Mouse (Mus musculus): ENCODE measurements around the gene Cnn2. TPM values are rescaled to one million over a fixed set of nuclear protein-coding genes. Genes with fewer than 3 reads are reported as not detected.

The Cnn2 gene
- polyA plus RNA-seq, 1 experiment from 2014 or later, result 45.8 TPM

GRCm38 (mm10) chr10:79970415-79971182 is 17.8 kb upstream of the Cnn2 start, which contains the start of gene Grin3b:
Grin3b (plus strand) TSS chr10:79970715.
- H3K9me3 ChIP-seq (replicated peaks), result peaks cover 4% of the 10 kb centered on the region; the same call in 1 of the 2 replicates
- H3K27me3 ChIP-seq, result peaks cover 55% of the 10 kb centered on the region
- peaks cover 38% of the 10 kb centered on the region for H3K36me3 ChIP-seq
- ATAC-seq (ENCODE audit: low read depth), result 0 out of 2 replicates have a peak, but pooled peaks have one; percentile 9
- H3K4me2 ChIP-seq, result peak within 1 kb of the TSS; percentile 51
- 6% methylated on average over 47 of the region's 47 CpGs for WGBS (ENCODE audit: insufficient replicate concordance)
- H3K4me3 ChIP-seq (replicated peaks), result peak within 1 kb of the TSS; percentile 32
- H3K4me1 ChIP-seq (replicated peaks), result peaks cover 8% of the 10 kb centered on the region
- no peak within 1 kb of the TSS for H3K27ac ChIP-seq
- no peak for DNase-seq
- H3K9ac ChIP-seq, result peak within 1 kb of the TSS; percentile 5; the same call in 1 of the 2 replicates

- H3K36me3 ChIP-seq, result peaks cover 38% of the 10 kb centered on the region
- peak overlapping the region; percentile 5; the same call in 1 of the 2 replicates for H3K9ac ChIP-seq
- H3K4me3 ChIP-seq (replicated peaks), result peak overlapping the region; percentile 32
- peaks cover 8% of the 10 kb centered on the region for H3K9me3 ChIP-seq (replicated peaks)
- H3K4me1 ChIP-seq (replicated peaks), result peaks cover 8% of the 10 kb centered on the region
- ATAC-seq (ENCODE audit: low read depth) (no peak), DNase-seq (no peak)
- 7% methylated on average over 21 of the region's 21 CpGs for WGBS (ENCODE audit: insufficient replicate concordance)
- H3K27ac ChIP-seq, result no peak overlapping the region
- peak overlapping the region; percentile 51 for H3K4me2 ChIP-seq
- peaks cover 55% of the 10 kb centered on the region for H3K27me3 ChIP-seq
These were observed 17.2 kb upstream of the Cnn2 start for GRCm38 (mm10) chr10:79971183-79971497.

GRCm38 (mm10) chr10:79972831-79973230 is 15.6 kb upstream of the Cnn2 start:
- peaks cover 8% of the 10 kb centered on the region for H3K4me1 ChIP-seq (replicated peaks)
- no peak overlapping the region for H3K4me3 ChIP-seq (replicated peaks)
- H3K27me3 ChIP-seq, result peaks cover 55% of the 10 kb centered on the region
- no peak overlapping the region for H3K27ac ChIP-seq
- H3K36me3 ChIP-seq, result peaks cover 38% of the 10 kb centered on the region
- no peak overlapping the region for H3K4me2 ChIP-seq
- DNase-seq (no peak), ATAC-seq (ENCODE audit: low read depth) (no peak)
- H3K9ac ChIP-seq, result no peak overlapping the region
- H3K9me3 ChIP-seq (replicated peaks), result peaks cover 25% of the 10 kb centered on the region
- 52% methylated on average over 14 of the region's 14 CpGs for WGBS (ENCODE audit: insufficient replicate concordance)

DNA sequence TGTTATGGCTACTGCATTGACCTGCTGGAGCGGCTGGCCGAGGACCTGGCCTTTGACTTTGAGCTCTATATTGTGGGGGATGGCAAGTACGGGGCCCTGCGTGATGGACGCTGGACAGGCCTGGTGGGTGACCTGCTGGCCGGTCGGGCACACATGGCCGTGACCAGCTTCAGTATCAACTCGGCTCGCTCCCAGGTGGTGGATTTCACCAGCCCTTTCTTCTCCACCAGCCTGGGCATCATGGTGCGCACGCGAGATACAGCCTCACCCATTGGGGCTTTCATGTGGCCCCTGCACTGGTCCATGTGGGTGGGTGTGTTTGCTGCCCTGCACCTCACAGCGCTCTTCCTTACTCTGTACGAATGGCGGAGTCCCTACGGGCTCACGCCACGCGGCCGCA is 14.3 kb upstream of the Cnn2 start:
- no peak for ATAC-seq (ENCODE audit: low read depth)
- Histone ChIP-seq H3K4me1 (replicated peaks) (peaks cover 8% of the 10 kb centered on the region), H3K36me3 (peaks cover 42% of the 10 kb centered on the region), H3K4me2 (no peak overlapping the region), H3K9ac (no peak overlapping the region), H3K27ac (no peak overlapping the region), H3K9me3 (replicated peaks) (peaks cover 35% of the 10 kb centered on the region), H3K4me3 (replicated peaks) (no peak overlapping the region), H3K27me3 (peaks cover 46% of the 10 kb centered on the region)
- 88% methylated on average over 21 of the region's 21 CpGs for WGBS (ENCODE audit: insufficient replicate concordance)
- no peak for DNase-seq

DNA sequence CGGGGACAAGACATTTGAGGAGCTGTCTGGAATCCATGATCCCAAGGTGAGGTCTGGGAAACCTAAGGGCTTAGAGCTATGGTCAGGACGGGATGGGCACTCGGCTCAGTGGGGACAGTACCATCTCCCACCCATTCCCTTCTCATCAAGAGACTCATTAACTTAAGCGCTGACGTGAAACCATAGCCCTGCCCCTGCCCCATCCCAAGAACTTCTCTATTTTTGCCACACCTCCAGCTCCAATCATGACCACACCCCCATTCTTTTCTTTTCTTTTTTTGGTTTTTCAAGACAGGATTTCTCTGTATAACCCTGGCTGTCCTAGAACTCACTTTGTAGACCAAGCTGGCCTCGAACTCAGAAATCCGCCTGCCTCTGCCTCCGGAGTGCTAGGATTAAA is 13.7 kb upstream of the Cnn2 start:
- no peak overlapping the region for H3K4me2 ChIP-seq
- peaks cover 41% of the 10 kb centered on the region for H3K27me3 ChIP-seq
- H3K4me1 ChIP-seq (replicated peaks), result peaks cover 8% of the 10 kb centered on the region
- no peak overlapping the region for H3K9ac ChIP-seq
- peaks cover 48% of the 10 kb centered on the region for H3K36me3 ChIP-seq
- no peak overlapping the region for H3K27ac ChIP-seq
- H3K4me3 ChIP-seq (replicated peaks), result no peak overlapping the region
- ATAC-seq (ENCODE audit: low read depth), result no peak
- no peak for DNase-seq
- H3K9me3 ChIP-seq (replicated peaks), result peaks cover 35% of the 10 kb centered on the region
- 68% methylated on average over 8 of the region's 8 CpGs for WGBS (ENCODE audit: insufficient replicate concordance)

DNA sequence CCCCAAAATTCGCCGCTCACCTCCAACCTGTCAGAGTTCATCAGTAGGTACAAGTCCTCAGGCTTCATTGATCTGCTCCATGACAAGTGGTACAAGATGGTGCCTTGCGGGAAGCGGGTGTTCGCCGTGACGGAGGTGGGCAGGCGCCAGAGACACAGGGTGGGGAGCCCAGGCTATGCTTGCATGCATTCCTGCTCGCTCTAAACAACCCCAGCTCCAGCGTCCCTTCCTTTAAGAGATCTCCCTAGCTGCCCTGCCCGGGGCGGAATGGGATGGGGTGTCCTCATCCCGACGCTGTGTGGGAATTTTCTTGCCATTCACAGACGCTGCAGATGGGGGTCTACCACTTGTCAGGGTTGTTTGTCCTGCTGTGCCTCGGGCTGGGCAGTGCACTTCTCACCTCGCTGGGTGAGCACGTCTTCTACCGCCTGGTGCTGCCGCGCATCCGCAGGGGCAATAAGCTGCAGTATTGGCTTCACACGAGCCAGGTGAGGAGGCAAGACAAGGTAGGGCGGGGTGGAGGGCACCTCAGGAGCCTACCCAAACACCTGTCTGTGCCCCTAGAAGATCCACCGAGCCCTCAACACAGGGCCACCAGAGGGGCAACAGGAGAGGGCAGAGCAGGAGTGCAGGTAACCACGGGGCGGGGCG is 12.2 kb upstream of the Cnn2 start:
- Histone ChIP-seq H3K9ac (no peak overlapping the region), H3K27me3 (peaks cover 25% of the 10 kb centered on the region), H3K4me3 (replicated peaks) (no peak overlapping the region), H3K4me2 (no peak overlapping the region), H3K4me1 (replicated peaks) (peaks cover 11% of the 10 kb centered on the region), H3K36me3 (peaks cover 59% of the 10 kb centered on the region), H3K9me3 (replicated peaks) (peaks cover 35% of the 10 kb centered on the region), H3K27ac (no peak overlapping the region)
- WGBS (ENCODE audit: insufficient replicate concordance), result 92% methylated on average over 28 of the region's 28 CpGs
- DNase-seq (no peak), ATAC-seq (ENCODE audit: low read depth) (no peak)

GRCm38 (mm10) chr10:79976722-79977107 is 11.7 kb upstream of the Cnn2 start:
- peaks cover 35% of the 10 kb centered on the region for H3K9me3 ChIP-seq (replicated peaks)
- no peak overlapping the region for H3K4me3 ChIP-seq (replicated peaks)
- ATAC-seq (ENCODE audit: low read depth) (no peak), DNase-seq (no peak)
- peaks cover 64% of the 10 kb centered on the region for H3K36me3 ChIP-seq
- WGBS (ENCODE audit: insufficient replicate concordance), result 93% methylated on average over 28 of the region's 36 CpGs
- H3K9ac ChIP-seq, result no peak overlapping the region
- no peak overlapping the region for H3K4me2 ChIP-seq
- H3K27me3 ChIP-seq, result peaks cover 20% of the 10 kb centered on the region
- peaks cover 16% of the 10 kb centered on the region for H3K4me1 ChIP-seq (replicated peaks)
- H3K27ac ChIP-seq, result no peak overlapping the region

DNA sequence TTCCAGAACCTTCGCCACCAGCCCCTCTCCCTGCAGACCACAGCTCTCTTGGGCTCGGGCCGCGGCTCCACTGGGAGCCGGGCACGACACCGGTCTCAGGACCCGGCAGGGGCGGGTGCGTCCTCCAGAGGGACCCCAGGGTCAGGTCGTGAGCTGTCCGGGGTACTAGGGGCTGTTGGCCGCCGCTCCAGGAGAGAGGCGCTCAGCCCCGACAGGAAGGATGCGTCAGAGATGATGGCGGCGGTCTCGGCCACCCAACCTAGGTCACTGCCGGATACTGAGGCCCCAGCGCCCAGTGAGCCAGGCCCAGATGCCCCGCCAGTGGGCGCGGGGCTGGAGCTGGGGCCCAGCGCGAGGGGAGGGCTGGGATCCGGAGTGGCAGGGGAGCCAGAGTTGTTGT is 11.1 kb upstream of the Cnn2 start:
- Histone ChIP-seq H3K9ac (no peak overlapping the region), H3K4me3 (replicated peaks) (no peak overlapping the region; the same call in 1 of the 2 replicates), H3K27me3 (peaks cover 14% of the 10 kb centered on the region), H3K27ac (no peak overlapping the region), H3K36me3 (peaks cover 64% of the 10 kb centered on the region), H3K4me1 (replicated peaks) (peaks cover 19% of the 10 kb centered on the region), H3K9me3 (replicated peaks) (peaks cover 35% of the 10 kb centered on the region), H3K4me2 (no peak overlapping the region)
- WGBS (ENCODE audit: insufficient replicate concordance), result 94% methylated on average over 28 of the region's 28 CpGs
- DNase-seq, result no peak
- ATAC-seq (ENCODE audit: low read depth), result no peak

- ATAC-seq (ENCODE audit: low read depth), result no peak
- 93% methylated on average over 21 of the region's 21 CpGs for WGBS (ENCODE audit: insufficient replicate concordance)
- Histone ChIP-seq H3K27me3 (peaks cover 7% of the 10 kb centered on the region), H3K4me2 (no peak overlapping the region), H3K4me1 (replicated peaks) (peaks cover 27% of the 10 kb centered on the region), H3K4me3 (replicated peaks) (no peak overlapping the region), H3K9me3 (replicated peaks) (peaks cover 35% of the 10 kb centered on the region), H3K36me3 (peaks cover 64% of the 10 kb centered on the region), H3K27ac (no peak overlapping the region), H3K9ac (no peak overlapping the region)
- DNase-seq, result no peak
These were observed 10.3 kb upstream of the Cnn2 start for GRCm38 (mm10) chr10:79978061-79978460.

GRCm38 (mm10) chr10:79979401-79980155 is 8.8 kb upstream of the Cnn2 start:
- peaks cover 33% of the 10 kb centered on the region for H3K4me1 ChIP-seq (replicated peaks)
- H3K27ac ChIP-seq, result no peak overlapping the region
- no peak for DNase-seq
- ATAC-seq (ENCODE audit: low read depth), result no peak
- H3K4me3 ChIP-seq (replicated peaks), result no peak overlapping the region
- H3K9me3 ChIP-seq (replicated peaks), result peaks cover 35% of the 10 kb centered on the region
- 88% methylated on average over 22 of the region's 22 CpGs for WGBS (ENCODE audit: insufficient replicate concordance)
- H3K27me3 ChIP-seq, result no peaks in the 10 kb centered on the region
- H3K4me2 ChIP-seq, result no peak overlapping the region
- no peak overlapping the region for H3K9ac ChIP-seq
- peaks cover 64% of the 10 kb centered on the region for H3K36me3 ChIP-seq

GRCm38 (mm10) chr10:79983205-79983604 is 5.2 kb upstream of the Cnn2 start:
- Histone ChIP-seq H3K36me3 (peaks cover 31% of the 10 kb centered on the region), H3K27ac (peak overlapping the region; percentile 99), H3K4me3 (replicated peaks) (peak overlapping the region; percentile 89), H3K9me3 (replicated peaks) (peaks cover 7% of the 10 kb centered on the region; the same call in 1 of the 2 replicates), H3K9ac (peak overlapping the region; percentile 95), H3K4me2 (peak overlapping the region; percentile 94), H3K27me3 (peaks cover 11% of the 10 kb centered on the region), H3K4me1 (replicated peaks) (peaks cover 61% of the 10 kb centered on the region)
- ATAC-seq (ENCODE audit: low read depth) (no peak), DNase-seq (no peak)
- WGBS (ENCODE audit: insufficient replicate concordance), result 79% methylated on average over 5 of the region's 5 CpGs
